Mouse (Mus musculus) kidney, adult 2 months (tissue): Measurements from ENCODE around the gene Dnm1. TPM values are rescaled to one million over a fixed set of nuclear protein-coding genes. Genes with fewer than 3 reads are reported as not detected.
"Not testable (repeated sequence)": the region's sequence is repeated elsewhere in the genome, so short reads cannot be mapped to it uniquely, and the experiment has no call there.

Experiments used
- DNase-seq: peaks from one replicate; pipeline ENCODE4 v3.0.0; 2021
- H3K27ac ChIP-seq: fragments of 200-500 bp; 2 replicates; pipeline ENCODE4 v1.5.1; 2012; ENCODE audit warnings: low read depth, low read length, control low read depth, inconsistent platforms; ENCODE audit not compliant: insufficient read depth
- H3K27me3 ChIP-seq: fragments of 200-500 bp; replicated peaks from 2 replicates; pipeline ENCODE4 v1.6.1; 2012; ENCODE audit warnings: mild to moderate bottlenecking, moderate library complexity, low read length, inconsistent platforms; ENCODE audit not compliant: control insufficient read depth, insufficient read depth
- H3K36me3 ChIP-seq: fragments of 200-500 bp; 2 replicates; pipeline ENCODE4 v1.6.1; 2012; ENCODE audit warnings: mild to moderate bottlenecking, moderate library complexity, low read length, inconsistent platforms; ENCODE audit not compliant: control insufficient read depth, insufficient read depth
- H3K4me1 ChIP-seq: fragments of 200-500 bp; 2 replicates; pipeline ENCODE4 v1.6.1; 2011; ENCODE audit warnings: low read length; ENCODE audit not compliant: control insufficient read depth, insufficient read depth
- H3K4me3 ChIP-seq: fragments of 200-500 bp; 2 replicates; pipeline ENCODE4 v1.5.1; 2011; ENCODE audit warnings: mild to moderate bottlenecking, low read depth, low read length, control low read depth; ENCODE audit not compliant: insufficient read depth
- CTCF ChIP-seq: fragments of 200-500 bp; conservative IDR thresholded peaks from 2 replicates; pipeline ENCODE4 v1.5.1; 2011; ENCODE audit warnings: low read depth, mild to moderate bottlenecking, control low read depth, low read length, moderate library complexity, mixed read lengths; ENCODE audit not compliant: insufficient read depth, insufficient read length
- POLR2A ChIP-seq: fragments of 200-500 bp; IDR thresholded peaks from one replicate; pipeline ENCODE4 v1.6.1; 2011; ENCODE audit warnings: low read depth, low read length, control low read depth
- WGBS: fragments of 180-500 bp; shearing (Covaris S2); methylation state at CpG from one replicate; pipeline ENCODE4 v1.1.7; 2018; 5-methylcytosine and 5-hydroxymethylcytosine counted together
- polyA plus RNA-seq: library from polyadenylated mRNA; depleted of rRNA; stranded (reverse); fragments of >200 nt; gene quantifications from 2 replicates; pipeline ENCODE4 v1.2.3, GENCODE M21; 2012

Dnm1 gene
- polyA plus RNA-seq, 1 experiment = 8.3 TPM

- H3K27ac ChIP-seq = no peak overlapping the region
- H3K36me3 ChIP-seq = no peaks in the 10 kb centered on the region
- WGBS = 63% methylated on average over 8 of the region's 8 CpGs
- no peak overlapping the region for H3K4me3 ChIP-seq
- H3K4me1 ChIP-seq = peaks cover 5% of the 10 kb centered on the region; the same call in 1 of the 2 replicates
- DNase-seq = peak; percentile 57
- no peaks in the 10 kb centered on the region for H3K27me3 ChIP-seq
- TF ChIP-seq POLR2A (no peak), CTCF (peak; percentile 78)
These were observed 45.0 kb downstream of the Dnm1 start for GRCm38 (mm10) chr2:32307941-32308760.

- TF ChIP-seq POLR2A (no peak), CTCF (no peak)
- 74% methylated on average over 6 of the region's 6 CpGs for WGBS
- no peak for DNase-seq
- Histone ChIP-seq H3K27ac (no peak overlapping the region), H3K4me1 (peaks cover 5% of the 10 kb centered on the region; the same call in 1 of the 2 replicates), H3K4me3 (no peak overlapping the region), H3K27me3 (no peaks in the 10 kb centered on the region), H3K36me3 (no peaks in the 10 kb centered on the region)
These were observed 45.8 kb downstream of the Dnm1 start for GRCm38 (mm10) chr2:32307247-32307798.

GRCm38 (mm10) chr2:32306176-32306575 lies 47.0 kb downstream of the Dnm1 start:
- no peak overlapping the region for H3K27ac ChIP-seq
- no peaks in the 10 kb centered on the region for H3K4me1 ChIP-seq
- DNase-seq = no peak
- WGBS = 89% methylated on average over 9 of the region's 9 CpGs
- no peak for TF ChIP-seq CTCF
- no peak for TF ChIP-seq POLR2A
- H3K4me3 ChIP-seq = no peak overlapping the region
- no peaks in the 10 kb centered on the region for H3K36me3 ChIP-seq
- H3K27me3 ChIP-seq = no peaks in the 10 kb centered on the region

- no peaks in the 10 kb centered on the region for H3K36me3 ChIP-seq
- no peaks in the 10 kb centered on the region for H3K27me3 ChIP-seq
- WGBS = 90% methylated on average over 5 of the region's 5 CpGs
- TF ChIP-seq POLR2A (no peak), CTCF (no peak)
- no peak for DNase-seq
- no peak overlapping the region for H3K4me3 ChIP-seq
- H3K27ac ChIP-seq = no peak overlapping the region
- no peaks in the 10 kb centered on the region for H3K4me1 ChIP-seq
These were observed 47.5 kb downstream of the Dnm1 start for GRCm38 (mm10) chr2:32305668-32306067.

- peak; percentile 43 for DNase-seq
- H3K27me3 ChIP-seq = no peaks in the 10 kb centered on the region
- no peaks in the 10 kb centered on the region for H3K4me1 ChIP-seq
- WGBS = 61% methylated on average over 8 of the region's 8 CpGs
- no peak overlapping the region for H3K4me3 ChIP-seq
- no peak overlapping the region for H3K27ac ChIP-seq
- TF ChIP-seq POLR2A (no peak), CTCF (peak; percentile 74)
- no peaks in the 10 kb centered on the region for H3K36me3 ChIP-seq
These were observed 48.8 kb downstream of the Dnm1 start for GRCm38 (mm10) chr2:32304145-32304832.

- H3K27me3 ChIP-seq = no peaks in the 10 kb centered on the region
These were observed 50.2 kb downstream of the Dnm1 start for GRCm38 (mm10) chr2:32302952-32303351.

GRCm38 (mm10) chr2:32299469-32299868 lies 53.7 kb downstream of the Dnm1 start:
- no peak for TF ChIP-seq POLR2A
- no peak for TF ChIP-seq CTCF
- Histone ChIP-seq H3K4me1 (no peaks in the 10 kb centered on the region), H3K4me3 (no peak overlapping the region), H3K27me3 (no peaks in the 10 kb centered on the region), H3K27ac (no peak overlapping the region), H3K36me3 (no peaks in the 10 kb centered on the region)
- DNase-seq = no peak
- WGBS = 92% methylated on average over 4 of the region's 4 CpGs

More at GRCm38 (mm10) chr2:32302952-32303351, 50.2 kb downstream of the Dnm1 start:
- TF ChIP-seq POLR2A (no peak), CTCF (peak; percentile 34)
- 90% methylated on average over 10 of the region's 10 CpGs for WGBS
- H3K27ac ChIP-seq = no peak overlapping the region
- DNase-seq = no peak
- H3K4me1 ChIP-seq = no peaks in the 10 kb centered on the region
- H3K36me3 ChIP-seq = no peaks in the 10 kb centered on the region
- no peak overlapping the region for H3K4me3 ChIP-seq

- H3K36me3 ChIP-seq, H3K27me3 ChIP-seq, H3K4me1 ChIP-seq, DNase-seq, H3K27ac ChIP-seq, H3K4me3 ChIP-seq: not testable (repeated sequence)
- 74% methylated on average over 2 of the region's 2 CpGs for WGBS
These were observed 57.3 kb downstream of the Dnm1 start for GRCm38 (mm10) chr2:32295842-32296241.
